Mouse (Mus musculus) heart, embryonic 14.5 days (tissue): ENCODE measurements around the gene Fam126a. TPM values are rescaled to one million over a fixed set of nuclear protein-coding genes. Genes with fewer than 3 reads are reported as not detected.

Experiments
- ATAC-seq: fragments of 200-750 bp; cut with Nextera tagmentation; 2 replicates; pipeline ENCODE4 v1.8.0; 2017; ENCODE audit warnings: low read depth, moderate TSS enrichment; ENCODE audit not compliant: insufficient number of reproducible peaks, insufficient read depth, low FRiP score
- H3K27ac ChIP-seq, 2 experiments: fragments of 200-500 bp in 1 of 2; fragments of 300-500 bp in 1 of 2; sonication (generic) in 1 of 2; replicated peaks in 1 of 2; 2 replicates each; pipeline ENCODE4 v1.5.1; 2012 to 2014; ENCODE audit warnings: low read depth in 2 of 2, low read length in 2 of 2, control low read depth in 1 of 2, mild to moderate bottlenecking in 1 of 2, mixed read lengths in 1 of 2; ENCODE audit not compliant: control insufficient read depth in 1 of 2, insufficient read depth in 1 of 2
- H3K27me3 ChIP-seq: fragments of 300-500 bp; sonication (generic); 2 replicates; pipeline ENCODE4 v1.6.1; 2014; ENCODE audit warnings: mild to moderate bottlenecking, low read length, control low read depth; ENCODE audit not compliant: control insufficient read depth, insufficient read depth
- H3K36me3 ChIP-seq: fragments of 300-500 bp; sonication (generic); 2 replicates; pipeline ENCODE4 v1.6.1; 2014; ENCODE audit warnings: mild to moderate bottlenecking, control low read depth, low read length, mixed read lengths; ENCODE audit not compliant: control insufficient read depth, insufficient read depth
- H3K4me1 ChIP-seq, 2 experiments: fragments of 200-500 bp in 1 of 2; fragments of 300-500 bp in 1 of 2; sonication (generic) in 1 of 2; 2 replicates each; pipeline ENCODE4 v1.6.1; 2012 to 2014; ENCODE audit warnings: low read length in 2 of 2, control low read depth in 1 of 2, mixed read lengths in 1 of 2; ENCODE audit not compliant: control insufficient read depth in 2 of 2, insufficient read depth in 2 of 2
- H3K4me2 ChIP-seq: fragments of 300-500 bp; sonication (generic); 2 replicates; pipeline ENCODE4 v1.6.1; 2014; ENCODE audit warnings: mild to moderate bottlenecking, low read length
- H3K4me3 ChIP-seq, 2 experiments: fragments of 200-500 bp in 1 of 2; fragments of 300-500 bp in 1 of 2; sonication (generic) in 1 of 2; 2 replicates each; pipeline ENCODE4 v1.5.1; 2012 to 2014; ENCODE audit warnings: low read length in 2 of 2, mild to moderate bottlenecking in 2 of 2, control low read depth in 1 of 2, low read depth in 1 of 2, moderate library complexity in 1 of 2; ENCODE audit not compliant: control insufficient read depth in 1 of 2, insufficient read depth in 1 of 2
- H3K9ac ChIP-seq: fragments of 300-500 bp; sonication (generic); 2 replicates; pipeline ENCODE4 v1.6.1; 2014; ENCODE audit warnings: mild to moderate bottlenecking, low read length
- H3K9me3 ChIP-seq: fragments of 300-500 bp; sonication (generic); 2 replicates; pipeline ENCODE4 v1.6.1; 2016; ENCODE audit warnings: low read length, control low read depth; ENCODE audit not compliant: control insufficient read depth
- WGBS: fragments of 180-500 bp; shearing (Covaris S2); extraction: QIAGEN DNeasy Blood & Tissue Kit; methylation state at CpG from one replicate; pipeline ENCODE4 v1.1.7; 2014; 5-methylcytosine and 5-hydroxymethylcytosine counted together
- polyA plus RNA-seq: library from polyadenylated mRNA; unstranded; fragments of >200 nt; fragmentation: Nextera tagmentation; extraction: Ambion mirVana; gene quantifications from 2 replicates; pipeline ENCODE4 v1.2.1, GENCODE M21; 2014

Gene Fam126a
- 45.4 and 49.6 TPM in 2 replicates for polyA plus RNA-seq

GRCm38 (mm10) chr5:24030579-24030969 lies at the start of gene Fam126a:
Gene Fam126a, minus strand, starts transcription at chr5:24030690.
- Histone ChIP-seq H3K4me2 (peak within 1 kb of the TSS; percentile 80), H3K4me1 (peaks cover 0 to 21% of the 10 kb centered on the region in 2 experiments; a peak in 2 of 4 replicates), H3K27ac (peak within 1 kb of the TSS; percentile 82 to 87), H3K27me3 (no peaks in the 10 kb centered on the region), H3K4me3 (peak within 1 kb of the TSS; percentile 63 to 93), H3K9ac (peak within 1 kb of the TSS; percentile 98), H3K36me3 (no peaks in the 10 kb centered on the region), H3K9me3 (no peaks in the 10 kb centered on the region)
- ATAC-seq = peak; percentile 100
- WGBS = 2% methylated on average over 14 of the region's 16 CpGs

- Histone ChIP-seq H3K9me3 (no peaks in the 10 kb centered on the region), H3K9ac (no peak overlapping the region), H3K4me1 (peaks cover 0 to 5% of the 10 kb centered on the region in 2 experiments; a peak in 2 of 4 replicates), H3K4me3 (no peak overlapping the region), H3K4me2 (no peak overlapping the region), H3K27me3 (no peaks in the 10 kb centered on the region), H3K36me3 (no peaks in the 10 kb centered on the region), H3K27ac (no peak overlapping the region)
- no peak for ATAC-seq
- 78% methylated on average over 7 of the region's 7 CpGs for WGBS
These were observed 48.1 kb upstream of the Fam126a start for GRCm38 (mm10) chr5:24078420-24079179.

- peak overlapping the region; percentile 60 for H3K4me2 ChIP-seq
- 19% methylated on average over 7 of the region's 7 CpGs for WGBS
- ATAC-seq = no peak
- H3K27ac ChIP-seq = no peak overlapping the region; a peak in 2 of 4 replicates
- H3K4me3 ChIP-seq = peak overlapping the region; percentile 25 to 39; a peak in 2 of 4 replicates
- H3K9me3 ChIP-seq = no peaks in the 10 kb centered on the region
- no peaks in the 10 kb centered on the region for H3K27me3 ChIP-seq
- H3K36me3 ChIP-seq = no peaks in the 10 kb centered on the region
- H3K9ac ChIP-seq = peak overlapping the region; percentile 66; the same call in 1 of the 2 replicates
- H3K4me1 ChIP-seq = peaks cover 0 to 5% of the 10 kb centered on the region in 2 experiments; a peak in 2 of 4 replicates
These were observed 47.3 kb upstream of the Fam126a start for GRCm38 (mm10) chr5:24077739-24078306.

DNA sequence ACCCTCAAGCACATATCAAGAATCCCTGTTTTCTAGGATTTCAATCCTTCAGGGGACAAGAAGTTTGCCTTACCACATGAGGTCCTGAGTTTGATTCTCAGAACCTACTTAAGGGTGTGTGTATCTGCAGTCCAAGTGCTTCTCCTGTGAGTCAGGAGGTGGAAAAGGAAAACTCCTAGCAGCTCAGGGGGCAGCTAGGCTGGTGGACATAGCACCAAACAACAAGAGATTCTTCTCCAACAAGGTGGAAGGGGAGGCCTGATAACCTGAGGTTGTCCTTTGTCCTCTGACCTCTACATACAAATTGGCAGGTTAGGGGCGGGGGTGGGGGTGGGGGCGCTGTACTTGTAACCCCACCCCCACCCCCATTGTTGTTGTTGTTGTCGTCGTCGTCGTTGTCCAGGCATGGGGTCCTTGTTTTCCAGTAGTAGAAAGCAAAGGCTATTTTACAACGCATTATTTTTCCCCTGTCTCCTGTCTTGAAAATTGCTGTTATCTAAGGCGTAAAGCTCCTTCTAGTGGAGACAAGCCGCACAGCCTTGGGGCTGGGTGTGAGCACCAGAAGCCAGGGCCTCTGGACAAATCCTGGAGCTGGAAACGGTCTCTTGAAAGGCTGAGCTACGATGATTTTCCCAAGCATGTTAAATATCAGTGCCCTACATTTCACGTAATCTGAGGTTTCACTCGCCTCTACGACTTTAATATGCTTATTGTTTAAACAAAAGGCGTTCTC lies 46.7 kb upstream of the Fam126a start:
- peak; percentile 61 for ATAC-seq
- Histone ChIP-seq H3K36me3 (no peaks in the 10 kb centered on the region), H3K4me3 (peak overlapping the region; percentile 25 to 39; a peak in 3 of 4 replicates), H3K27me3 (no peaks in the 10 kb centered on the region), H3K4me2 (peak overlapping the region; percentile 60), H3K4me1 (peaks cover under 1 to 5% of the 10 kb centered on the region in 2 experiments; a peak in 3 of 4 replicates), H3K27ac (peak overlapping the region; percentile 59 to 62; a peak in 3 of 4 replicates), H3K9ac (peak overlapping the region; percentile 66), H3K9me3 (no peaks in the 10 kb centered on the region)
- 1% methylated on average over 15 of the region's 15 CpGs for WGBS

DNA sequence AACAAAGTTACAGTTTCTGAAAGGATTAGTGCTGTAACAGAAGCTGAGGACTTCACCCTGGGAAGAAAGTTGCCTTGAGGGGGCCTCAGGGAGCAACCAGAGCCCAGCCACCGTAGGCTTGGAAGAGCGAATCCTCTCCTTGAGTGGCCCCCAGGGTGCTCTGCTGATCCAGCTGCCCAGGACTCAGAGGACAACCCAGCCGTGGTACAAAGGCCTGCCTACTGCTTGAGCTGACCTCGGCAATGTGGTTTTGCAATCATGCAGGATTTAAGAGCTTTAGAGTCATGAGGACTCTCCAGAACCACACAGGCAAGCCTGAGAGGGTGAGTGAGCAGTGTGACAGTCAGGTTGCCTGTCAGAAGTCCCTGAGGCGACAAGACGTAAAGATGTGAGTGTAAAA lies 41.5 kb upstream of the Fam126a start:
- ATAC-seq = no peak
- WGBS = 62% methylated on average over 6 of the region's 6 CpGs

DNA sequence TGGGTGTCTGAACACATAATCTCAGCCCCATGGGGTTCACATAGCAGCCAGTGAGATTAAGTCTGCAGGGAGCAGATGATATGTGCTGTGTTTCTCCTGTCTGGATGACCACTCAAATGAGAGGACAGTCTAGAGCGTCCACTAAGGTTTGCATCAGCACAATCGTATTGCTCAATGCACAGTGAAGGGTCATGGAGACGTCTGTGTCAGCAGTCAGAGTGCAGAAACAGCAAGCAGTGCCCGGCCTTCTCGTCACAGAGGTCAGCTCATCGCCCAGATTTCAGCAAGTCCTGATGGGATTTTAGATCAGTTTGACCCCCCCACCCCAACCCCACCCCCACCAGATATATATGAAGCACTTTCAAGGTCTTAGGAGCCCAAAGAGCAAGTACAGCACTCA lies 38.5 kb upstream of the Fam126a start:
- Histone ChIP-seq H3K4me2 (no peak overlapping the region), H3K4me1 (peaks cover 3 to 7% of the 10 kb centered on the region in 2 experiments), H3K27ac (no peak overlapping the region), H3K9ac (no peak overlapping the region), H3K4me3 (no peak overlapping the region), H3K27me3 (no peaks in the 10 kb centered on the region), H3K36me3 (no peaks in the 10 kb centered on the region), H3K9me3 (no peaks in the 10 kb centered on the region)
- no peak for ATAC-seq
- WGBS = 75% methylated on average over 6 of the region's 6 CpGs

More for the DNA sequence above, 41.5 kb upstream of the Fam126a start:
- no peaks in the 10 kb centered on the region for H3K36me3 ChIP-seq
- H3K9ac ChIP-seq = no peak overlapping the region
- peaks cover 3 to 5% of the 10 kb centered on the region in 2 experiments; a peak in 3 of 4 replicates for H3K4me1 ChIP-seq
- H3K9me3 ChIP-seq = no peaks in the 10 kb centered on the region
- no peak overlapping the region for H3K4me2 ChIP-seq
- no peaks in the 10 kb centered on the region for H3K27me3 ChIP-seq
- H3K4me3 ChIP-seq = no peak overlapping the region
- H3K27ac ChIP-seq = peak overlapping the region; percentile 1 to 29; a peak in 1 of 4 replicates

- no peak overlapping the region for H3K9ac ChIP-seq
These were observed 33.1 kb upstream of the Fam126a start for GRCm38 (mm10) chr5:24063545-24063944.

More at GRCm38 (mm10) chr5:24063545-24063944, 33.1 kb upstream of the Fam126a start:
- Histone ChIP-seq H3K4me2 (no peak overlapping the region), H3K36me3 (no peaks in the 10 kb centered on the region), H3K27me3 (no peaks in the 10 kb centered on the region), H3K27ac (no peak overlapping the region), H3K9me3 (no peaks in the 10 kb centered on the region), H3K4me1 (peaks cover 2 to 5% of the 10 kb centered on the region in 2 experiments), H3K4me3 (no peak overlapping the region)
- ATAC-seq = no peak
- 49% methylated on average over 4 of the region's 4 CpGs for WGBS
